Mouse (Mus musculus) lung, postnatal 10 days (tissue): Measurements from ENCODE around the gene Gm13030.
"Not testable (repeated sequence)": the region's sequence is repeated elsewhere in the genome, so short reads cannot be mapped to it uniquely, and the experiment has no call there.

Experiments used
- DNase-seq: peaks from one replicate; pipeline ENCODE4 v3.0.0; 2021

Gene Gm13030

DNA sequence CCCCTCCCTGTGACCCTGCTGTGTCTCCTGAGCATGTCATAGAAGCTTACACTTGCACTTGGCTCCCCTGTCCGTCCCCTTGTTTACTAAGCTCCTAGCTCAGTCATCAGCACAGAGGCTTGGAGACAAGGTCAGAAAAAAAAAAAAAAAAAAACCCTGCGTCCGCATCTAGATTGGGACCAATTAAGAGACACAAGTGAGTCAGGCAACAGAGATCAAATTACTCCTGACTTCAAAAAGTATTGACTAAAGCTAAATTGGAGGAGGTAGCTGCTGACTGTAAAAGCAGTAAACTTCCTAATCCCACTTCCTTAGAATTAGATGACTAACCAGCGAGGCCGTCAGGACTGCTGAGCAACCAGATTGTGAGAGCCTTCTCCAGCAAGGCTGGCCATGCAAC lies 8.7 kb downstream of the Gm13030 start:
- DNase-seq, result no peak

DNA sequence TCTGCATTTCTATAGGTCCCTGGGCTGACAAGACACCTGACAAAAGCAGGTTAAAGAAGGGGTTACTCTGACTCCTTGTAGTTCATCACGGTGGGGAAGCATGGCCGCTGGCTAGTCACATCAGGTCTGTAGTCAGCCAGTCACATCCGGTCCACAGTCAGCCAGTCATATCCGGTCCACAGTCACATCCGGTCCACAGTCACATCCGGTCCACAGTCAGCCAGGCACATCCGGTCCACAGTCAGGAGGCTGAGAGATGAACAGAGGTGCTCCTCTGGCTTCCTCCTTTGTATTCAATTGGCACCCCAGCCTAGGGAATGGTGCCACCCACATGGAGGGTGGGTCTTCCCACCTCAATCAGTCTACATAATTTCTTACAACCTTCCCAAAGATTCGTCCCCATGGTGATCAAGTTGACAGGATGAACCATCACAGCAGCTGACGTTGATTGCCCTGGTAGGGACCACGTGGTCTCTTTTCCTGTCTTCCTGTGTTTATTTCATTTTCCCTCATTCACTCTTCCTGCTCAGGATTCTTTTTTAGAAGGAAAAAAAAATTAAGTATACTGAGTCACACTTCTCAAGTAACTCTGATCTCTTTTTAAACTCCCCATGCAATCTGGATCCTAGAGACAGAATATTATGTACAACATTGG lies 10.3 kb downstream of the Gm13030 start, which contains the start of gene Pla2g5:
Gene Pla2g5, minus strand, starts transcription at position 139 of the 655 bp plus-strand sequence.
- DNase-seq, result peak; percentile 41

DNA sequence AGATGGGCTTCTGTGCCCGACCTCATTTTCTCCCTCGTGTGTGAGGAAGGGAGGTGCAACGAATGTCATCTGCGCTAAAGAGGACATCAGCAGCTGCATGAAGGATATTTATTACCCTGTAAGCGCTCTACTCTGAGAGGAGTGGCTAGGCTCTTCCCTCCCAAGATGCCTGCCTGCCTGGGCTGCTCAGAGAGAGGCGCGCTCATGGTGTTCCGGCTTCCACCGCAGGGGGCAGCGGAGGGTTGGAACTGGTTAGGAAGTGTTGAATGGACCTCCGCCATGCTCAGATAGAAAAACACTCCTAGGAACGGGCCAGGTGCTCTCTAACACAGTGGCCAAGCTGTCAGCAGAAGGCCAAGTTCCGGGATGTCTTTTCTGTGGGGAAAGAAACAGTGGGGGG lies 14.0 kb downstream of the Gm13030 start:
- peak; percentile 87 for DNase-seq

DNA sequence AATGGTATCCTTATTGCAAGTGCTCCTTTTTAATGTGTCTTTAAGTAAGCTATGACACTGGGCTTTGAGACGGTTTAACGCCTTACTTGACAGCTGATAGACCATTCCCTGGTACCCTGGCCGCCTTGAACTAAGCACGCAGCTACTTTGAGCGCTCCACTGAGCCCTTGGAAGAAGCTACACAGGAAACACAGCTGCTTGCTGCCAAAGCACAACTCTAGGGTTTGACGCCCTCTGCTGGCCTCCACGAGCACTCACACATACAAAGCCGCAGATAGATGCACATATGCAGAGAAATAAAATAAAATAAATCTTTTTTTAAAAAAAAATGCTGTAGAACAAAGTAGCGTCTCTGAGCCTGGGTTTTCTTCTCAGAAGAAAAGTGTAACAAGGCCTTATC lies 14.5 kb downstream of the Gm13030 start:
- DNase-seq, result no peak

DNA sequence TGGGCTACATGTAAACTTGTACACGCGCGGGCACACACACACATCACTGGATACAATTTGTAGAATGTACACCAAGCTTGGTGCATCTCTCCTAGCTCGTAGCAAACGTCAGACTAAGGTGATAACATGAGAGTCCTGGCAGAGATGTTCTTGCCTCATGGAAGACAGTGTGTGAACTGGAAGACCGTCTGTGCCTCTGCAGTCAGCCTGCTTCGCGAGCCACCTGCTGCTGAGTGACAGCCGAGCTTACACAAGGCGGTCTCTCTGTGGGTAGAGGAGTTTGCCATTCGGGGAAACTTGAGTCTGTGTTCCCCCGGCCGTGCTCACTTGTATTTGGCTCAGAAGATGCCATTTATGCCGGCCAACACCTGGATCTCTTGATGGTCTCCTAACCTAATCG lies 15.3 kb downstream of the Gm13030 start:
- DNase-seq, result no peak

DNA sequence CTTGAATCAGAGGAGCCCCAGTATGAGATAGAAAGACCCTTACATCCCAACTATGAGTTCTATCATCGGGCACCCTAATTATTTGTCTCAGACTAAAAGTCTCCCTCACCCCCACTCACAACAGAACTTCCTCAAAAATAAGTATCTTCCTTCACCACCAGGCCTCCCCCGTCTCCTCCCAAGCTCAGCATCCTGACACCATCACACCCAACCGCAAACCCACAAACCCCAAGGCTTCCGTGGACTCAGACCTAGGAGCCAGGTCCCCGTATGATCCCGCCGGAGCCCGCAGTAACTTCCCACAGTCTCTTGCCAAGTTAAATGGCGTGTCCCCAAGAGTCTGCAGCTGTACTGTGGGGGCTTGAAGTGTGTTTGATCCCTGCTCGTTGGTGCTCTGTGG lies 16.2 kb downstream of the Gm13030 start:
- DNase-seq, result no peak

DNA sequence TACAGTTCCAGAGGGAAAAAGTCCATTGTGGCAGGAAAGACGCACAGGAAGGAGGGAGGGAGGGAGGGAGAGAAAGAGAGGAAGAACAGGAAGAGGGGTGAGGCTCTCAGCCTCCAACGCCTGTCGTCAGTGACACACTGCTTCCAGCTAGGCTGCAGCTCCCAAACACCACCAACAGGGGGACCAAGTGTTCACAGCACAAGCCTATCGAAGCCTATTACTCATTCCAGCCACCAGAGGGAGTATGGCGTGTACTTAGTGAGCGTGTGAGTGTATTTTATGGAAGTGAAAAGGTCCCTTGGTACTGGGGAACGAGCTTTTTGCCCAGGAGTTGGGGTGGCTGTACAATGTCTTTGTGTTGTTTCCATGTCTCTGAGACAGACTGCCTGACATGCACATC lies 17.3 kb downstream of the Gm13030 start:
- DNase-seq, result peak; percentile 84

DNA sequence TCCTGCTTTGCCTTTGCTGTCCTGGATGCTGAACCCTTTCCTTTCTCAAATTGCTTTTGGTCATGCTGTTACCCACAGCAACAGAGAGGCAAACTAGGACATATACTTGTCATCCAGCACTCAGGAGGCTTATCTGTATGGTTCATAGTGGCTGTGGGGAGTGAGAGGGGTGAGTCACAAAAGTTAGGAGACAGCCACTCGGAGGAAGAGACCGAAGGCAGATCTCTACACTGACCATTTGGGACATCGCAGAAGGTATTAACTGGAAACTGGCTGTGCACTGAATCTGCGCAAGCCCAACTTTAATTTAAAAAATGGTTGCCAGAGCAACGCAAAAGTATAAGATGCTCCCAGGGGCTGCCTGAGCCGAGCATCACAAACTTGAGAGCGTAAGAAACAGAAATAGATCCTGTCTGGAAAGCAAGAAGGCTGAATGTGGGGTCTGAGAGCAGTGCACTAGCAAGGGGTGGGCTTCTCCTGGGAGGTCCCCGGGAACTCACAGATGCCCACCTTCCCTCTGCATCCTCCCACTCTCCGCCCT lies 18.6 kb downstream of the Gm13030 start:
- DNase-seq, result no peak

DNA sequence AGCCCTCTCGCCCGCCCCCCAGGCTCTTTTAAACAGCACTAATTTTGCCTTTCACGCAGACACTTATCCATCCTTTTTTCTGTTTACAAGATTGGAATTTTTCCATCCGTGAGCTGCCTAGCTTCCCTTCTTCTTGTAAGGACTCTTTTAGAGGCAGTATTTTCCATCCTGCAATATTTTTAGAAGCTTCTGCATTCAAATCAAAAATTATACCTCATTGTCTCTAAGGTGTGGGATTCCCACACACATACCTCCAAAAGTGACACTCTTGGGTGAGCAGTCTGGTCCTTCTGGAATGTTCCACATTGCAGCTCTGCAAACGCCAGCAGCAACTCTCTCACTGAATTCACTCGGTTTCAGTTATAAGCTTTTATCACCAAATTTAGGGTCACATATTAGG lies 20.8 kb downstream of the Gm13030 start:
- DNase-seq, result no peak

DNA sequence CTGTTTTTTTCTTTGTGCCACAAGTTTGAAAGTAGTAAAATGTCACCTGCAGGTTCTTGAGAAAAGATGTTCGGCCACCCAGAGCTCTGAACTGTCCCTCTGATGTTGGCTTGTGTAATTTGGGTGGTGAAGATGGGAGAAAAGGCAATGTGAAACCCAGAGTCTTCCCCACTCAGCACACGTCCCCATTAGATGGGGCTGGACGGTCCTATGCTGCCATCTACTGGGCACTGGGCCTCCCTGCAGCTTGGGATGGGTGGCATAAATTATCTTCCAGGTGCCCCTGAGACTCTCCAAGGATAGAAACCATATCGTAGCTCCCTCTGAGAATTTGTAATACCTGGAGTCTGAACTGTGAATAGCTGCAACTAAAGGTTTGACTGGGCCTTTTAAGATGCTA lies 22.3 kb downstream of the Gm13030 start:
- DNase-seq, result peak; percentile 76

DNA sequence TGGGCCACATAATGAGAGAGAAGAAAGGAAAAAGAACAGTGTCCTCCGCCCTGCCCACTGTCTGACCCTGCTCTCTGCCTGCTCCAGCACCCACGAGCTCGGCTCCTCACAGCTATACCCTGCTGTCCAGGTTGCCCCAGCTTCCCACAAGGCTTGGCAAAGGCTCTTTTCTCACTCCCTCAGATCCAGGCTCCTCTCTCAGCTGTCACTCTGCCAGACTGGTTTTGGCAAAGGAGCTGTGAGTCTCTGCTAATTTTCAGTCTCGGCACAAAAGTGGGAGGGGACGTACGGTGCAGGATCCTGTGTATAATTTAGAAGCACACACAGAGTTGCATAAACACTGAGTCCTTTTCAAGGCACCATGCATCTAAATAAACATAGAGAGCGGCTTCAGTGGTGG lies 32.4 kb downstream of the Gm13030 start:
- peak; percentile 72 for DNase-seq

DNA sequence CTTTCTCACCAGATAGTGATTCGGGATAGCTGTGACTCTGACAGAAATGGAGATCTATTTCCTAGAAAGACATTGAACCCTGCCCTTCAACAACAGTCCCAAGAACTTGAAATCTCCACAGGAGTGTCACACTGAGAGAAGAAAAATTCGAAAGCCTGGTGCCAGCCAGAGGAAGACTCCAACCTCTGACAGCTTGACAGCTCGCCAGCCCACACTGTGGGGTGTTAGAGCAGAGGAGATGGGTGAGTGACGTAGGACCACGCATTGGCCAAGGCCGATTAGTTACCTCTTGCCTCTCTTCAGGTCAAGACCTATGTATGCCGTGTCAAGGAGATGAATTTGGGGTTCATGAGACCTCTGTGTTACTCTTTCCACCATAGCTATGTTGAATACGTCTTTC lies 33.0 kb downstream of the Gm13030 start:
- DNase-seq, result no peak

DNA sequence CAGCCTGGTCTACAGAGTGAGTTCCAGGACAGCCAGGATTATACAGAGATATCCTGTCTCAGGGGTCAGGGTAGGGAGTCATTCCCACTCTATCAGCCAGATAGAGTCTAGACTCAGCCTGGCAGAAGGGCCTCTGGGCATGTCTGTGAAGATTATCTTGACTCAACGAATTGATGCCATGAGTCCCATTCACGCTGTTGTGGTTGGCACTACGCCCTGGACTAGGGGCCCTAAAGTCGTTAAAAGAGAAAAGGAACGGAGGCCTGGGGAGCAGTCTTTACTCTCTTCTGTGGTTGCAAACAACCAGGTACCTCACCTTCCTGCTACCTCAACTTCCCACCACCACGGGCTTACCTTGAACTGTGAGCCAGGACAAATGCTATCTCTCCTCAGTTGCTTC lies 34.0 kb downstream of the Gm13030 start:
- DNase-seq, result no peak

DNA sequence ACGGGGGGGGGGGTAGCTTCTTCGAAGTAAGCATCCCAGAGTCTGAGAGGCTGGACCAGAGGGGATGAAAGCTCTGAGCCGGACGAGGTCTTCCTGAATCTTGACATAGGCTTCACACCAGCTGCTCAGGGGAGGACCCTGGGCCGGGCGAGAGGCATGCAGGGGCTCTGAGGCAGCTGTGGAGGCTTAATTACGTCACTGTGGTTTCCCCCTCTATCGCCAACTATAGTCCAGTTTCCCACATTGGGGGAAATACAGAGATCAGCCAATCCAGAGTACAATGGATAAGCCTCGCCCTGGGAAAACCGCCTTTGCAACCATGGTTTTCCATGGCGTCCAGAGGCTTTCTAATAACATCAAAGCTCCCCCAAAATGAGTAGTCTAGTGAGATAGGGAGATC lies 46.6 kb downstream of the Gm13030 start:
- no peak for DNase-seq

DNA sequence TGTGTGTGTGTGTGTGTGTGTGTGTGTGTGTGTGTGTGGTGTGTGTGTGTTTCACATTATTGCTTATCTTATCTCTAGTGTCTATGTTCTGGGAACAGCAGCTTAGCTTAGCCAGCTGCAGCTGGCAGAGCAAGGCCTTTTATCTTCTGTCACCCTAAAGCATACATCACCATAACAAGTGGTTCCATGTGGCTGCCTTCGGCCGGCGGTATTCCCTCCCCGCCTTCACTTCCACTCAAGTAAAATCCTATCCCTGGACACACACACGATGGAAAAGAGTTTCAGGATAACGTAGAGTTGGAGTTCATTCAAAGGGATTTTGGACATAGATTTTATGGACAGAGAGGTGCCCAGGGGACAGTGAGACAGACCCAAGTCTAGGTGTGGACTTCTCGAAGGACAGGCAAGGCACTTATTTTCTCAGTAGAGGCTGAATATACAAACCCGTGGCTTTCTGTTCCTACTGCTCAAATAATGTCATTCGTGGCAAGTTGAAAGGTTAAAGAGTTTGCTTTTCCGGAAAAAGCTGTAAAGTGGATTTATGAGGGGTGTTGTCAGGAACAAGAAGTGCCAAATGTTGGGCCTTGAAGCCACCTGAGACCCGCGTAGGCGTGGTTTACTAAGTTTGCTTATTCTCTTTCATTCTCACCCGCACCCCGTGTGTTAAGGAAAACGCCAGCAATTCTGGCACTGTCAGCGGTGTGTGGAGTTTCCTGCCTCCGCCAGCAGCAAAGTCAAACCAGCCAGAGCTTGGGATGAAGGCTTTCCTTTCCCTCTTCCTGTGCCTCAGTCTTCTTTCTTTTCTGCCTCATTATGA lies 47.8 kb downstream of the Gm13030 start:
- DNase-seq, result peak; percentile 20

DNA sequence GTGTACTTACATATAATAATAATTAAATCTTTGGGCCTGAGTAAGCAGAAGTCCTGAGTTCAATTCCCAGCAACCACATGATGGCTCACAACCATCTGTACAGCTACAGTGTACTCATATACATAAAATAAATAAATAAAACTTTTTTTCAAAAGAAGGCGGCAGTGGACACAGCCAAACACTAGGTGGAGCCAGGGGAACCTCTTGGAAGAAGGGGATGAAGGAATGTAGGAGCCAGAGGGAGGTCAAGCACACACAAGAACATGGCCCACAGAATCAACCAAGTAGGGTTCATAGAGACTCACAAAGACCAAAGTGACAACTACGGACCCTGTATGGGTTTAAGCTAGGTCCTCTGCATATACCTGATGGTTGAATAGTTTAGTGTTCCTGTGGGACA lies 49.1 kb downstream of the Gm13030 start:
- peak; percentile 40 for DNase-seq

DNA sequence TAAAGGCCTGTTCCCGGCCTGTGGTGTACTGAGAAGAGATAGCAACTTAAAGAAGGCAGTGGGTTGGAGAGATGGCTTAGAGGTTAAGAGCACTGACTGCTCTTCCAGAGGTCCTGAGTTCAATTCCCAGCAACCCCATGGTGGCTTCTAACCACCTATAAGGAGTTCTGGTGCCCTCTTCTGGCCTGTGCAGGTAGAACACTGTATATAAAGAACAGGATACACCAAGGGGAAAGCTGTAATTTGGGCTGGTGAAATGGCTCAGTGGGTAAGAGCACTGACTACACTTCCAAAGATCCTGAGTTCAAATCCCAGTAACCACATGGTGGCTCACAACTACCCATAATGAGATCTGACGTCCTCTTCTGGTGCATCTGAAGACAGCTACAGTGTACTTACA lies 49.6 kb downstream of the Gm13030 start:
- DNase-seq, result not testable (repeated sequence)

DNA sequence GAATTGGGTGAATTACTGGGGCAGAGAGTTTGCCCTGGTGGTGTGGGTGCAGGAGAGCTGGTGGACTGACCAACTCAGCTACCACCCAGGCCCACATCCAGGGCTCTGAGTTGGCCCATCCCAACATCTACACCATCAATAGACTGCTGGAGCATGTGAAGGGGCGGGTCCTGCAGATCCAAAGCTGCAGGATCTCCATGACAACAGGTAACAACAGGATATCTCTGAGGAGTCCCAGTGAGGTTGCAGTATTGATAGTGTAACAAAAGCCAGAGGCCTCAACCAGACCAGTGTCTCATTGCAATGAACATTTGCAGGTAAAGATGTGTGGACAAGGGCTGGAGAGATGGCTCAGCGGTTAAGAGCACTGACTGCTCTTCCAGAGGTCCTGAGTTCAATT lies 52.7 kb downstream of the Gm13030 start:
- no peak for DNase-seq
